Mouse (Mus musculus) hindbrain, embryonic 13.5 days (tissue): ENCODE results near the gene Tinagl1. TPM values are rescaled to one million over a fixed set of nuclear protein-coding genes. Genes with fewer than 3 reads are reported as not detected.

Source experiments
- ATAC-seq: fragments of 200-750 bp; cut with Nextera tagmentation; 2 replicates; pipeline ENCODE4 v1.8.0; 2017; ENCODE audit warnings: moderate TSS enrichment; ENCODE audit not compliant: low FRiP score
- H3K27ac ChIP-seq: fragments of 300-500 bp; sonication (generic); 2 replicates; pipeline ENCODE4 v1.5.1; 2015; ENCODE audit warnings: inconsistent platforms, mild to moderate bottlenecking, moderate library complexity
- H3K27me3 ChIP-seq: fragments of 300-500 bp; sonication (generic); 2 replicates; pipeline ENCODE4 v1.6.1; 2015; ENCODE audit warnings: mild to moderate bottlenecking, inconsistent platforms
- H3K36me3 ChIP-seq: fragments of 300-500 bp; sonication (generic); 2 replicates; pipeline ENCODE4 v1.6.1; 2015; ENCODE audit warnings: mild to moderate bottlenecking, inconsistent platforms
- H3K4me1 ChIP-seq: fragments of 300-500 bp; sonication (generic); replicated peaks from 2 replicates; pipeline ENCODE4 v1.6.1; 2015; ENCODE audit warnings: inconsistent platforms
- H3K4me2 ChIP-seq: fragments of 300-500 bp; sonication (generic); 2 replicates; pipeline ENCODE4 v1.6.1; 2015; ENCODE audit warnings: inconsistent platforms, mild to moderate bottlenecking, moderate library complexity
- H3K4me3 ChIP-seq: fragments of 300-500 bp; sonication (generic); 2 replicates; pipeline ENCODE4 v1.5.1; 2015; ENCODE audit warnings: mild to moderate bottlenecking, inconsistent platforms
- H3K9ac ChIP-seq: fragments of 300-500 bp; sonication (generic); 2 replicates; pipeline ENCODE4 v1.6.1; 2015; ENCODE audit warnings: mild to moderate bottlenecking, inconsistent platforms
- H3K9me3 ChIP-seq: fragments of 300-500 bp; sonication (generic); 2 replicates; pipeline ENCODE4 v1.6.1; 2016; ENCODE audit warnings: inconsistent platforms
- WGBS: fragments of 180-500 bp; shearing (Covaris S2); methylation state at CpG from one replicate; pipeline ENCODE4 v1.1.7; 2015; 5-methylcytosine and 5-hydroxymethylcytosine counted together
- polyA plus RNA-seq: library from polyadenylated mRNA; unstranded; fragments of >200 nt; fragmentation: Nextera tagmentation; extraction: Ambion mirVana; gene quantifications from 2 replicates; pipeline ENCODE4 v1.2.1, GENCODE M21; 2015

Gene Tinagl1
- polyA plus RNA-seq, 1 experiment from 2014 or later: 7.5 TPM

- Histone ChIP-seq H3K27ac (no peak overlapping the region), H3K9me3 (no peaks in the 10 kb centered on the region), H3K4me3 (no peak overlapping the region), H3K27me3 (peaks cover 44% of the 10 kb centered on the region), H3K36me3 (no peaks in the 10 kb centered on the region), H3K4me1 (peaks cover 19% of the 10 kb centered on the region), H3K4me2 (peak overlapping the region; percentile 42), H3K9ac (peak overlapping the region; percentile 20; the same call in 1 of the 2 replicates)
- WGBS: 6% methylated on average over 25 of the region's 25 CpGs
- no peak for ATAC-seq
Observed at GRCm38 (mm10) chr4:130174335-130175031, 439 bp downstream of the Tinagl1 start.

GRCm38 (mm10) chr4:130173911-130174311, 1.0 kb downstream of the Tinagl1 start:
- WGBS: 48% methylated on average over 19 of the region's 19 CpGs
- Histone ChIP-seq H3K4me3 (no peak overlapping the region), H3K9ac (no peak overlapping the region), H3K4me1 (peaks cover 21% of the 10 kb centered on the region), H3K9me3 (no peaks in the 10 kb centered on the region), H3K36me3 (no peaks in the 10 kb centered on the region), H3K27ac (no peak overlapping the region), H3K4me2 (no peak overlapping the region), H3K27me3 (peaks cover 46% of the 10 kb centered on the region)
- ATAC-seq: no peak

GRCm38 (mm10) chr4:130173060-130173822, 1.7 kb downstream of the Tinagl1 start:
- Histone ChIP-seq H3K36me3 (no peaks in the 10 kb centered on the region), H3K9ac (no peak overlapping the region), H3K9me3 (no peaks in the 10 kb centered on the region), H3K27me3 (peaks cover 49% of the 10 kb centered on the region), H3K27ac (no peak overlapping the region), H3K4me2 (no peak overlapping the region), H3K4me3 (no peak overlapping the region), H3K4me1 (peaks cover 28% of the 10 kb centered on the region)
- 70% methylated on average over 11 of the region's 11 CpGs for WGBS
- no peak for ATAC-seq

- Histone ChIP-seq H3K36me3 (no peaks in the 10 kb centered on the region), H3K4me3 (no peak overlapping the region), H3K9me3 (no peaks in the 10 kb centered on the region), H3K27me3 (peaks cover 56% of the 10 kb centered on the region), H3K4me1 (peaks cover 38% of the 10 kb centered on the region), H3K27ac (no peak overlapping the region), H3K4me2 (no peak overlapping the region), H3K9ac (no peak overlapping the region)
- WGBS: 73% methylated on average over 11 of the region's 11 CpGs
- no peak for ATAC-seq
Observed at GRCm38 (mm10) chr4:130171951-130172765, 2.8 kb downstream of the Tinagl1 start.

- ATAC-seq: no peak
- 93% methylated on average over 4 of the region's 4 CpGs for WGBS
- Histone ChIP-seq H3K27ac (no peak overlapping the region), H3K4me2 (no peak overlapping the region), H3K4me1 (peaks cover 34% of the 10 kb centered on the region), H3K27me3 (peaks cover 56% of the 10 kb centered on the region), H3K9me3 (no peaks in the 10 kb centered on the region), H3K4me3 (no peak overlapping the region), H3K36me3 (no peaks in the 10 kb centered on the region), H3K9ac (no peak overlapping the region)
Observed at GRCm38 (mm10) chr4:130170362-130170761, 4.6 kb downstream of the Tinagl1 start.

- H3K9me3 ChIP-seq: no peaks in the 10 kb centered on the region
- no peak overlapping the region for H3K27ac ChIP-seq
- no peak for ATAC-seq
- H3K27me3 ChIP-seq: peaks cover 56% of the 10 kb centered on the region
- no peak overlapping the region for H3K4me2 ChIP-seq
- no peaks in the 10 kb centered on the region for H3K36me3 ChIP-seq
- H3K4me3 ChIP-seq: no peak overlapping the region
- H3K4me1 ChIP-seq: peaks cover 26% of the 10 kb centered on the region
- H3K9ac ChIP-seq: no peak overlapping the region
- WGBS: 83% methylated on average over 16 of the region's 16 CpGs
Observed at GRCm38 (mm10) chr4:130169411-130169971, 5.4 kb downstream of the Tinagl1 start.

GRCm38 (mm10) chr4:130168280-130169183, 6.4 kb downstream of the Tinagl1 start:
- ATAC-seq: no peak
- H3K9ac ChIP-seq: no peak overlapping the region
- peaks cover 22% of the 10 kb centered on the region for H3K4me1 ChIP-seq
- H3K36me3 ChIP-seq: no peaks in the 10 kb centered on the region
- no peak overlapping the region for H3K4me3 ChIP-seq
- H3K27ac ChIP-seq: no peak overlapping the region
- peaks cover 56% of the 10 kb centered on the region for H3K27me3 ChIP-seq
- 35% methylated on average over 16 of the region's 16 CpGs for WGBS
- H3K9me3 ChIP-seq: no peaks in the 10 kb centered on the region
- H3K4me2 ChIP-seq: peak overlapping the region; percentile 19; the same call in 1 of the 2 replicates

GRCm38 (mm10) chr4:130167814-130168213, 7.1 kb downstream of the Tinagl1 start:
- Histone ChIP-seq H3K36me3 (no peaks in the 10 kb centered on the region), H3K4me3 (no peak overlapping the region), H3K4me2 (peak overlapping the region; percentile 30; the same call in 1 of the 2 replicates), H3K4me1 (peaks cover 29% of the 10 kb centered on the region), H3K9me3 (no peaks in the 10 kb centered on the region), H3K9ac (no peak overlapping the region), H3K27ac (no peak overlapping the region), H3K27me3 (peaks cover 60% of the 10 kb centered on the region)
- ATAC-seq: no peak
- WGBS: 56% methylated on average over 9 of the region's 9 CpGs

GRCm38 (mm10) chr4:130167321-130167720, 7.6 kb downstream of the Tinagl1 start:
- H3K9ac ChIP-seq: no peak overlapping the region
- H3K36me3 ChIP-seq: no peaks in the 10 kb centered on the region
- no peak overlapping the region for H3K4me3 ChIP-seq
- peaks cover 62% of the 10 kb centered on the region for H3K27me3 ChIP-seq
- peak overlapping the region; percentile 30; the same call in 1 of the 2 replicates for H3K4me2 ChIP-seq
- peaks cover 30% of the 10 kb centered on the region for H3K4me1 ChIP-seq
- H3K27ac ChIP-seq: no peak overlapping the region
- 59% methylated on average over 22 of the region's 22 CpGs for WGBS
- H3K9me3 ChIP-seq: no peaks in the 10 kb centered on the region
- ATAC-seq: no peak

- Histone ChIP-seq H3K4me2 (no peak overlapping the region), H3K27me3 (peaks cover 63% of the 10 kb centered on the region), H3K9ac (no peak overlapping the region), H3K9me3 (no peaks in the 10 kb centered on the region), H3K4me3 (no peak overlapping the region), H3K36me3 (no peaks in the 10 kb centered on the region), H3K27ac (no peak overlapping the region), H3K4me1 (peaks cover 30% of the 10 kb centered on the region)
- ATAC-seq: no peak
- WGBS: 75% methylated on average over 8 of the region's 8 CpGs
Observed at GRCm38 (mm10) chr4:130166592-130166991, 8.3 kb downstream of the Tinagl1 start.

- H3K4me3 ChIP-seq: no peak overlapping the region
- H3K4me1 ChIP-seq: peaks cover 30% of the 10 kb centered on the region
- H3K36me3 ChIP-seq: no peaks in the 10 kb centered on the region
- H3K9ac ChIP-seq: no peak overlapping the region
- no peak overlapping the region for H3K27ac ChIP-seq
- H3K9me3 ChIP-seq: no peaks in the 10 kb centered on the region
- peaks cover 67% of the 10 kb centered on the region for H3K27me3 ChIP-seq
- 77% methylated on average over 18 of the region's 18 CpGs for WGBS
- no peak for ATAC-seq
- no peak overlapping the region for H3K4me2 ChIP-seq
Observed at GRCm38 (mm10) chr4:130166061-130166460, 8.9 kb downstream of the Tinagl1 start.
